Mouse (Mus musculus) erythroblast, embryonic 14.5 days (primary cell): ENCODE results near the gene Sf3a3.

Source experiments
- GATA1 ChIP-seq: IDR thresholded peaks from 2 replicates; pipeline ENCODE4 v1.6.1; 2012; ENCODE audit warnings: low read length, inconsistent platforms, mixed read lengths
- TAL1 ChIP-seq: IDR thresholded peaks from 3 replicates; pipeline ENCODE4 v1.6.1; 2012; ENCODE audit warnings: low read length, inconsistent platforms, mixed read lengths

GRCm38 (mm10) chr4:124765802-124766565 lies 51.4 kb downstream of the Sf3a3 start:
- TF ChIP-seq GATA1 = no peak
- TF ChIP-seq TAL1 = no peak
